Mouse (Mus musculus) spleen, adult 2 months (tissue): ENCODE data around the gene Morn1.

Source experiments
- CTCF ChIP-seq: fragments of 200-500 bp; IDR thresholded peaks from 2 replicates; pipeline ENCODE4 v1.5.1; 2011; ENCODE audit warnings: mild to moderate bottlenecking, inconsistent platforms; ENCODE audit not compliant: insufficient read depth, insufficient read length, insufficient replicate concordance; ENCODE audit errors: extremely low read depth
- POLR2A ChIP-seq: fragments of 200-500 bp; IDR thresholded peaks from 2 replicates; pipeline ENCODE4 v1.6.1; 2011; ENCODE audit warnings: low read depth, low read length, inconsistent platforms

GRCm38 (mm10) chr4:155173822-155174785, 87.7 kb downstream of the Morn1 start:
- TF ChIP-seq CTCF = no peak
- no peak for TF ChIP-seq POLR2A
